10 mouse cellular contexts compared by ENCODE assay signal in the genomic region with DNA sequence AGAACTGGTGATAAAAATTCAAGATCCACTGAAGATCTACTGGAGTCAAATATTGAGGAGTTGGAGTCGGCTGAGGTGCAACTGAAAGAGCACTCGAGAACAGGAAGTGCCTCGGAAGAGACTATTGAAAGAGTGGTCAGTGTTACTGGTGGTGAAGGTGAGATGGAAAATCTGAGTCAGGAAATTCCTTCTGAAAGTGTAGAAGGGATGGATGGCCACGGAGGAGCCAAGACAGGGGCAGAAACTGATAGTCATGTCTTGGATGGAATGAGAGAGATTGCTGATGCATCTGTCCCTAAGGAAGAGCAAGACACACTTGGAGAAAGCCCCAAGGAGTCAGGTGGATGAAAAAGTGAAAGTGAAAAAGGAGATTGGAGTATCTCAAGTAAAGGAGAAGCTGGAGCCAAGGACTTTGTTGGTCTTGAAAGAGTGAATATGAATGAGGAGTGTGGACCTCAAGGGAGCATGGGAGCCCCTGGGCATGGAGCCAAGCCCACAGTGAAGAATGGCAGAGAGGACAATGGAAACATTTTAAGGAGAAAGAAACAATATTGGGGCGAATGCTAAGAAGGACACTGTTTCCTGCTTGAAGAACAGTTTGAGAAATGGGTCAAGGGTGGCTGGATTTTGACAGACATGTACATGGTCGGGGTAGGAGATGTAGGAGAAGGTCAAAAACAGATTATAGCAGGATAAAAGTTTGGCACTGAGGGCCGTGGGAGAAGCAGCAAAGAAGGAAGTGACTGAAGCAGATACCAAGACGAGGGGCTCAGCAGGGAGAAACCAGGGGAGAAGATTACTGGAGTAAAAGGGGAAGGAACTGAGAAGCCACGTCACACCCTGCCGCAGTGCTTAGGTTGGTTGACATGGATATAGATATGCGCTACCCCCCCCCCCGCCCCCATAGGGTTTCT. TPM values are rescaled to one million over a fixed set of nuclear protein-coding genes. Genes with fewer than 3 reads are reported as not detected.
DNase-seq lines count a peak whose midpoint lies in the region; ATAC-seq and TF ChIP-seq lines count a peak whose summit lies in the region.
"Had no signal": no experiment of that assay in that cellular context is flagged by ENCODE, and none has a peak within 500 bp of the region (broad histone marks: within the 10 kb centered on the region; RNA-seq: fewer than 3 reads in every experiment).

No protein-coding gene starts in this region.

- peaks cover 2% of the 10 kb centered on the region; the same call in 1 of the 2 replicates for H3K36me3 ChIP-seq in heart, embryonic 12.5 days
- H3K36me3 ChIP-seq in lung, postnatal 0 days (ENCODE audit: insufficient read depth, low read length) = no peaks in the 10 kb centered on the region

- H3K4me2 ChIP-seq in heart, embryonic 12.5 days = peak overlapping the region; percentile 74; the same call in 1 of the 2 replicates
- H3K4me2 ChIP-seq in lung, postnatal 0 days (replicated peaks; ENCODE audit: low read depth, low read length) = peak overlapping the region; percentile 27

- H3K27ac ChIP-seq in heart, embryonic 12.5 days (ENCODE audit: poor library complexity, severe bottlenecking) = 0 out of 2 replicates have a peak overlapping the region, but pooled peaks have one; percentile 2
- H3K27ac ChIP-seq in lung, postnatal 0 days (ENCODE audit: low read length) = peak overlapping the region; percentile 14; the same call in 1 of the 2 replicates

- WGBS in heart, embryonic 12.5 days = 66% methylated on average over 12 of the region's 12 CpGs
- WGBS in lung, postnatal 0 days = 51% methylated on average over 12 of the region's 12 CpGs

- H3K4me1 ChIP-seq in heart, embryonic 12.5 days (replicated peaks) = peaks cover 29% of the 10 kb centered on the region
- 0 out of 2 replicates have a peak, but pooled peaks cover 10% of the 10 kb centered on the region for H3K4me1 ChIP-seq in lung, postnatal 0 days (ENCODE audit: insufficient read depth, low read depth, low read length)

- H3K4me3 ChIP-seq in heart, embryonic 12.5 days = no peak overlapping the region
- no peak overlapping the region for H3K4me3 ChIP-seq in lung, postnatal 0 days (ENCODE audit: low read depth, low read length)

- no peak overlapping the region for H3K9ac ChIP-seq in heart, embryonic 12.5 days
- no peak overlapping the region for H3K9ac ChIP-seq in lung, postnatal 0 days (replicated peaks; ENCODE audit: low read depth)

- DNase-seq in heart, postnatal 10 days = no peak
- peak; percentile 29 to 35 for DNase-seq in spleen, adult 18-20 months
- no peak for DNase-seq in spleen, postnatal 14 days (ENCODE audit: low spot score in 2 of 2)
- peak; percentile 33 for DNase-seq in lung, postnatal 0 days (ENCODE audit: low spot score)
- peak; percentile 60 for DNase-seq in testis, postnatal 10 days (ENCODE audit: low spot score)
- DNase-seq in urinary bladder, adult 18-20 months (ENCODE audit: low spot score in 2 of 2) = no peak
- DNase-seq in thymus, postnatal 10 days (ENCODE audit: low spot score in 2 of 2) = no peak
- DNase-seq: right cerebral cortex, postnatal 14 days had no signal

- no peak for ATAC-seq in heart, embryonic 12.5 days (ENCODE audit: insufficient number of reproducible peaks, low FRiP score)
- ATAC-seq in lung, postnatal 0 days = no peak

- H3K9me3 ChIP-seq in heart, embryonic 12.5 days (replicated peaks) = 0 out of 2 replicates have a peak, but pooled peaks cover 2% of the 10 kb centered on the region
- H3K9me3 ChIP-seq in lung, postnatal 0 days (ENCODE audit: low read length) = no peaks in the 10 kb centered on the region

- no peaks in the 10 kb centered on the region for H3K27me3 ChIP-seq in heart, embryonic 12.5 days (replicated peaks)
- no peaks in the 10 kb centered on the region for H3K27me3 ChIP-seq in lung, postnatal 0 days (replicated peaks; ENCODE audit: insufficient read depth, low read length)

- TF ChIP-seq CTCF in lung, postnatal 0 days (IDR thresholded peaks at IDR 0.05) = no peak

- TF ChIP-seq EP300 in lung, postnatal 0 days (IDR thresholded peaks at IDR 0.05) = no peak

- intact Hi-C loops in heart, postnatal 10 days (cut with DNase I) = no loop called here

RNA-seq across cellular contexts. Expression of gene Snx32, which starts 2.0 kb away (rescaled TPM):
- 16.3 and 16.9 TPM in 2 replicates for polyA plus RNA-seq in heart, embryonic 12.5 days (2016; fragmentation: Nextera tagmentation; extraction: Ambion mirVana)
- total RNA-seq in heart, postnatal 10 days (2021) = 1 to 10 TPM; 6.1 to 7.7 TPM
- 3.6 and 3.7 TPM in 2 replicates for polyA plus RNA-seq in lung, postnatal 0 days (2015; fragmentation: Nextera tagmentation; extraction: Ambion mirVana)

RNA-seq across cellular contexts. Expression of gene 1700020D05Rik, which starts 8.8 kb away (rescaled TPM):
- 0.23 and 0.24 TPM in 2 replicates for polyA plus RNA-seq in heart, embryonic 12.5 days (2016; fragmentation: Nextera tagmentation; extraction: Ambion mirVana)
- 1 to 10 TPM in 1 of 2 experiments, under 1 TPM in 1; 0.69 to 1.2 TPM for total RNA-seq in heart, postnatal 10 days (2021)
- polyA plus RNA-seq in lung, postnatal 0 days (2015; fragmentation: Nextera tagmentation; extraction: Ambion mirVana) = not detected in 2 replicates
- polyA plus RNA-seq: embryonic facial prominence, embryonic 11.5 days had no signal

RNA-seq across cellular contexts. Expression of gene Cfl1, which starts 22.1 kb away (rescaled TPM):
- 1,913 and 1,997 TPM in 2 replicates for polyA plus RNA-seq in heart, embryonic 12.5 days (2016; fragmentation: Nextera tagmentation; extraction: Ambion mirVana)
- total RNA-seq in heart, postnatal 10 days (2021) = 100 to 1,000 TPM; 497 to 519 TPM
- 1,591 and 1,653 TPM in 2 replicates for polyA plus RNA-seq in lung, postnatal 0 days (2015; fragmentation: Nextera tagmentation; extraction: Ambion mirVana)

RNA-seq across cellular contexts. Expression of gene Mus81, which starts 24.1 kb away (rescaled TPM):
- polyA plus RNA-seq in heart, embryonic 12.5 days (2016; fragmentation: Nextera tagmentation; extraction: Ambion mirVana) = 33.2 and 37.6 TPM in 2 replicates
- 10 to 100 TPM; 24.3 to 25.5 TPM for total RNA-seq in heart, postnatal 10 days (2021)
- polyA plus RNA-seq in lung, postnatal 0 days (2015; fragmentation: Nextera tagmentation; extraction: Ambion mirVana) = 46.7 and 50.2 TPM in 2 replicates

RNA-seq across cellular contexts. Expression of gene Efemp2, which starts 38.6 kb away (rescaled TPM):
- polyA plus RNA-seq in heart, embryonic 12.5 days (2016; fragmentation: Nextera tagmentation; extraction: Ambion mirVana) = 70.3 and 70.6 TPM in 2 replicates
- total RNA-seq in heart, postnatal 10 days (2021) = 10 to 100 TPM; 28.6 to 32.7 TPM
- polyA plus RNA-seq in lung, postnatal 0 days (2015; fragmentation: Nextera tagmentation; extraction: Ambion mirVana) = 91.8 and 96.1 TPM in 2 replicates

Comparison
In these comparisons a context has a peak if more than half of its experiments do, and no peak if none do; other contexts are left out.
1. DNase-seq: peak in spleen, adult 18-20 months (2 of 2), lung, postnatal 0 days (single experiment) and testis, postnatal 10 days (single experiment); none in heart, postnatal 10 days (0 of 2), spleen, postnatal 14 days (0 of 2), urinary bladder, adult 18-20 months (0 of 2) and thymus, postnatal 10 days (0 of 2).